Mouse (Mus musculus) hindbrain, embryonic 15.5 days (tissue): ENCODE results near the gene S100a3. TPM values are rescaled to one million over a fixed set of nuclear protein-coding genes. Genes with fewer than 3 reads are reported as not detected.

Source experiments
- ATAC-seq: fragments of 200-750 bp; cut with Nextera tagmentation; 2 replicates; pipeline ENCODE4 v1.8.0; 2017; ENCODE audit warnings: low read depth, moderate number of reproducible peaks, moderate TSS enrichment; ENCODE audit not compliant: low FRiP score
- H3K27ac ChIP-seq: fragments of 300-500 bp; sonication (generic); replicated peaks from 2 replicates; pipeline ENCODE4 v1.5.1; 2015; ENCODE audit warnings: mild to moderate bottlenecking, inconsistent platforms
- H3K27me3 ChIP-seq: fragments of 300-500 bp; sonication (generic); 2 replicates; pipeline ENCODE4 v1.6.1; 2015; ENCODE audit warnings: control low read depth, inconsistent platforms
- H3K36me3 ChIP-seq: fragments of 300-500 bp; sonication (generic); 2 replicates; pipeline ENCODE4 v1.6.1; 2015; ENCODE audit warnings: control low read depth, inconsistent platforms
- H3K4me1 ChIP-seq: fragments of 300-500 bp; sonication (generic); replicated peaks from 2 replicates; pipeline ENCODE4 v1.6.1; 2015; ENCODE audit warnings: control low read depth, inconsistent platforms
- H3K4me2 ChIP-seq: fragments of 300-500 bp; sonication (generic); 2 replicates; pipeline ENCODE4 v1.6.1; 2015; ENCODE audit warnings: moderate library complexity, mild to moderate bottlenecking, inconsistent platforms
- H3K4me3 ChIP-seq: fragments of 300-500 bp; sonication (generic); 2 replicates; pipeline ENCODE4 v1.5.1; 2015; ENCODE audit warnings: mild to moderate bottlenecking, inconsistent platforms
- H3K9ac ChIP-seq: fragments of 300-500 bp; sonication (generic); 2 replicates; pipeline ENCODE4 v1.6.1; 2015; ENCODE audit warnings: inconsistent platforms
- H3K9me3 ChIP-seq: fragments of 300-500 bp; sonication (generic); 2 replicates; pipeline ENCODE4 v1.6.1; 2016; ENCODE audit warnings: control low read depth, inconsistent platforms
- WGBS: fragments of 180-500 bp; shearing (Covaris S2); methylation state at CpG from one replicate; pipeline ENCODE4 v1.1.7; 2015; 5-methylcytosine and 5-hydroxymethylcytosine counted together
- polyA plus RNA-seq: library from polyadenylated mRNA; unstranded; fragments of >200 nt; fragmentation: Nextera tagmentation; extraction: Ambion mirVana; gene quantifications from 2 replicates; pipeline ENCODE4 v1.2.1, GENCODE M21; 2015

The S100a3 gene
- polyA plus RNA-seq, 1 experiment from 2014 or later = 2.7 TPM

- Histone ChIP-seq H3K27ac (no peak overlapping the region), H3K9ac (no peak overlapping the region), H3K9me3 (no peaks in the 10 kb centered on the region), H3K4me1 (no peaks in the 10 kb centered on the region), H3K27me3 (no peaks in the 10 kb centered on the region), H3K4me3 (no peak overlapping the region), H3K4me2 (no peak overlapping the region), H3K36me3 (no peaks in the 10 kb centered on the region)
- 53% methylated on average over 7 of the region's 7 CpGs for WGBS
- ATAC-seq = no peak
Observed at GRCm38 (mm10) chr3:90639511-90640154, 79.3 kb downstream of the S100a3 start.

GRCm38 (mm10) chr3:90640981-90641380 lies 80.6 kb downstream of the S100a3 start:
- no peaks in the 10 kb centered on the region for H3K9me3 ChIP-seq
- no peak overlapping the region for H3K9ac ChIP-seq
- H3K4me3 ChIP-seq = no peak overlapping the region
- H3K36me3 ChIP-seq = no peaks in the 10 kb centered on the region
- no peak overlapping the region for H3K4me2 ChIP-seq
- no peaks in the 10 kb centered on the region for H3K27me3 ChIP-seq
- H3K4me1 ChIP-seq = no peaks in the 10 kb centered on the region
- no peak overlapping the region for H3K27ac ChIP-seq
- 86% methylated on average over 7 of the region's 7 CpGs for WGBS
- ATAC-seq = no peak

- Histone ChIP-seq H3K27ac (no peak overlapping the region), H3K4me2 (no peak overlapping the region), H3K4me3 (no peak overlapping the region), H3K36me3 (no peaks in the 10 kb centered on the region), H3K4me1 (no peaks in the 10 kb centered on the region), H3K27me3 (no peaks in the 10 kb centered on the region), H3K9ac (no peak overlapping the region), H3K9me3 (no peaks in the 10 kb centered on the region)
- WGBS = 48% methylated on average over 3 of the region's 3 CpGs
- ATAC-seq = no peak
Observed at GRCm38 (mm10) chr3:90644220-90644619, 83.8 kb downstream of the S100a3 start.

- H3K9me3 ChIP-seq = no peaks in the 10 kb centered on the region
- 83% methylated on average over 1 of the region's 1 CpGs for WGBS
- H3K4me2 ChIP-seq = no peak overlapping the region
- no peaks in the 10 kb centered on the region for H3K27me3 ChIP-seq
- H3K27ac ChIP-seq = no peak overlapping the region
- no peaks in the 10 kb centered on the region for H3K4me1 ChIP-seq
- no peaks in the 10 kb centered on the region for H3K36me3 ChIP-seq
- no peak for ATAC-seq
- no peak overlapping the region for H3K4me3 ChIP-seq
- no peak overlapping the region for H3K9ac ChIP-seq
Observed at GRCm38 (mm10) chr3:90647291-90647690, 86.9 kb downstream of the S100a3 start.

- Histone ChIP-seq H3K9ac (no peak overlapping the region), H3K9me3 (no peaks in the 10 kb centered on the region), H3K27ac (no peak overlapping the region), H3K27me3 (no peaks in the 10 kb centered on the region), H3K36me3 (no peaks in the 10 kb centered on the region), H3K4me2 (no peak overlapping the region), H3K4me1 (no peaks in the 10 kb centered on the region), H3K4me3 (no peak overlapping the region)
- no peak for ATAC-seq
Observed at GRCm38 (mm10) chr3:90648981-90649380, 88.6 kb downstream of the S100a3 start.

GRCm38 (mm10) chr3:90649832-90650231 lies 89.5 kb downstream of the S100a3 start:
- no peak overlapping the region for H3K27ac ChIP-seq
- H3K27me3 ChIP-seq = no peaks in the 10 kb centered on the region
- 81% methylated on average over 2 of the region's 2 CpGs for WGBS
- no peak overlapping the region for H3K4me2 ChIP-seq
- no peaks in the 10 kb centered on the region for H3K4me1 ChIP-seq
- H3K9ac ChIP-seq = no peak overlapping the region
- no peaks in the 10 kb centered on the region for H3K36me3 ChIP-seq
- H3K9me3 ChIP-seq = no peaks in the 10 kb centered on the region
- ATAC-seq = no peak
- no peak overlapping the region for H3K4me3 ChIP-seq

Other genes starting within 250 kb of the S100a3 start
- gene Slc27a3, start 170.6 kb upstream of the S100a3 start, polyA plus RNA-seq = 31.4 and 34.1 TPM in 2 replicates
- gene Ints3, start 127.0 kb upstream of the S100a3 start, polyA plus RNA-seq = 34.3 and 35.0 TPM in 2 replicates
- gene Npr1, start 94.7 kb upstream of the S100a3 start, polyA plus RNA-seq = 2.4 and 2.8 TPM in 2 replicates
- gene Ilf2, start 84.5 kb upstream of the S100a3 start, polyA plus RNA-seq = 231 and 240 TPM in 2 replicates
- 90.1 and 93.1 TPM in 2 replicates for gene Snapin, start 69.5 kb upstream of the S100a3 start, polyA plus RNA-seq
- gene Chtop, start 51.1 kb upstream of the S100a3 start, polyA plus RNA-seq = 173 and 176 TPM in 2 replicates
- gene S100a1, start 46.2 kb upstream of the S100a3 start, polyA plus RNA-seq = 19.9 and 23.6 TPM in 2 replicates
- 11.8 and 13.9 TPM in 2 replicates for gene S100a13, start 46.1 kb upstream of the S100a3 start, polyA plus RNA-seq
- 0.29 TPM in 1 of 2 replicates, not detected in the other for gene S100a14, start 33.7 kb upstream of the S100a3 start, polyA plus RNA-seq
- gene S100a16, start 23.3 kb upstream of the S100a3 start, polyA plus RNA-seq = 41.8 and 44.3 TPM in 2 replicates
- not detected in 2 replicates for gene S100a2, start 29.7 kb downstream of the S100a3 start, polyA plus RNA-seq
- not detected in 2 replicates for gene Gm42674, start 41.3 kb downstream of the S100a3 start, polyA plus RNA-seq
- 1.0 and 1.2 TPM in 2 replicates for gene S100a4, start 43.2 kb downstream of the S100a3 start, polyA plus RNA-seq
- gene S100a5, start 47.9 kb downstream of the S100a3 start, polyA plus RNA-seq = not detected in 2 replicates
- gene S100a6, start 52.3 kb downstream of the S100a3 start, polyA plus RNA-seq = 24.1 and 33.1 TPM in 2 replicates
- gene S100a7a, start 93.4 kb downstream of the S100a3 start, polyA plus RNA-seq = not detected in 2 replicates
- 7.4 and 7.5 TPM in 2 replicates for gene S100a8, start 108.4 kb downstream of the S100a3 start, polyA plus RNA-seq
- 3.6 and 4.7 TPM in 2 replicates for gene S100a9, start 135.1 kb downstream of the S100a3 start, polyA plus RNA-seq
- not detected in 2 replicates for gene Pglyrp4, start 166.3 kb downstream of the S100a3 start, polyA plus RNA-seq
- gene Gm5849, start 217.3 kb downstream of the S100a3 start, polyA plus RNA-seq = not detected in 2 replicates